Mouse (Mus musculus) liver, embryonic 15.5 days (tissue): ENCODE data around the gene Ctsm. TPM values are rescaled to one million over a fixed set of nuclear protein-coding genes. Genes with fewer than 3 reads are reported as not detected.
"Not testable (repeated sequence)": the region's sequence is repeated elsewhere in the genome, so short reads cannot be mapped to it uniquely, and the experiment has no call there.

Experiments used
- ATAC-seq: fragments of 200-750 bp; cut with Nextera tagmentation; 2 replicates; pipeline ENCODE4 v1.8.0; 2017; ENCODE audit warnings: moderate number of reproducible peaks, mild to moderate bottlenecking, moderate library complexity; ENCODE audit not compliant: insufficient read depth
- H3K27ac ChIP-seq: fragments of 300-500 bp; sonication (generic); replicated peaks from 2 replicates; pipeline ENCODE4 v1.5.1; 2015; ENCODE audit warnings: mild to moderate bottlenecking, inconsistent platforms
- H3K27me3 ChIP-seq: fragments of 300-500 bp; sonication (generic); 2 replicates; pipeline ENCODE4 v1.6.1; 2015; ENCODE audit warnings: mild to moderate bottlenecking, inconsistent platforms
- H3K36me3 ChIP-seq: fragments of 300-500 bp; sonication (generic); replicated peaks from 2 replicates; pipeline ENCODE4 v1.6.1; 2015; ENCODE audit warnings: moderate library complexity, mild to moderate bottlenecking, inconsistent platforms
- H3K4me1 ChIP-seq: fragments of 300-500 bp; sonication (generic); replicated peaks from 2 replicates; pipeline ENCODE4 v1.6.1; 2015; ENCODE audit warnings: inconsistent platforms
- H3K4me2 ChIP-seq: fragments of 300-500 bp; sonication (generic); 2 replicates; pipeline ENCODE4 v1.6.1; 2015; ENCODE audit warnings: moderate library complexity, mild to moderate bottlenecking, inconsistent platforms
- H3K4me3 ChIP-seq: fragments of 300-500 bp; sonication (generic); replicated peaks from 2 replicates; pipeline ENCODE4 v1.5.1; 2015; ENCODE audit warnings: mild to moderate bottlenecking, inconsistent platforms
- H3K9ac ChIP-seq: fragments of 300-500 bp; sonication (generic); 2 replicates; pipeline ENCODE4 v1.6.1; 2015; ENCODE audit warnings: moderate library complexity, mild to moderate bottlenecking, inconsistent platforms
- H3K9me3 ChIP-seq: fragments of 300-500 bp; sonication (generic); replicated peaks from 2 replicates; pipeline ENCODE4 v1.6.1; 2016; ENCODE audit warnings: inconsistent platforms
- WGBS: fragments of 180-500 bp; shearing (Covaris S2); methylation state at CpG from one replicate; pipeline ENCODE4 v1.1.7; 2015; ENCODE audit warnings: mixed read lengths; ENCODE audit not compliant: insufficient replicate concordance; 5-methylcytosine and 5-hydroxymethylcytosine counted together
- polyA plus RNA-seq: library from polyadenylated mRNA; unstranded; fragments of >200 nt; fragmentation: Nextera tagmentation; extraction: Ambion mirVana; gene quantifications from 2 replicates; pipeline ENCODE4 v1.2.1, GENCODE M21; 2015

Ctsm gene
- polyA plus RNA-seq, result not detected in 2 replicates

DNA sequence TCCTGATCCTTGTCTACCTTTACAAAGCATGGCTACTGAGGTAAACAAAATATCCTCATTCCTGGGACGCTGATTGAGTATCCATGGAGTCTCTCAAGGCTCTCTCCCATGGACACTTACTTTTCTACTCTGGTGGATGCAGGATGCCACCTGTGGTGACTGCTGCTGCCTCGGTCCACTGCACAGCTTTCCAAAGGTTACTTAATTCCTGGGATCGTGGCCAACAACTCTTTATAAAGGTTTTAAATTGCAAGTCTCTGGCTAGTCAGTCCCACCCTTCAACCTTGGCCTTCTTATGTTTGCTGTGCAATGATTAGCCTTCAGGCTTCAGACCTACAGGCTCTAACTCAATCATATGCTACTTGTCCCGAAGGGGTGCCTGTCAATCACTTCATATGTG, at the start of gene Ctsm:
Ctsm (minus strand) TSS at position 209 of the 400 bp plus-strand sequence.
- Histone ChIP-seq H3K4me1 (no peaks in the 10 kb centered on the region), H3K9ac (no peak within 1 kb of the TSS), H3K4me2 (no peak within 1 kb of the TSS), H3K4me3 (no peak within 1 kb of the TSS), H3K27me3 (no peaks in the 10 kb centered on the region), H3K27ac (no peak within 1 kb of the TSS), H3K36me3 (no peaks in the 10 kb centered on the region), H3K9me3 (no peaks in the 10 kb centered on the region)
- WGBS, result 45% methylated on average over 4 of the region's 4 CpGs
- no peak for ATAC-seq

DNA sequence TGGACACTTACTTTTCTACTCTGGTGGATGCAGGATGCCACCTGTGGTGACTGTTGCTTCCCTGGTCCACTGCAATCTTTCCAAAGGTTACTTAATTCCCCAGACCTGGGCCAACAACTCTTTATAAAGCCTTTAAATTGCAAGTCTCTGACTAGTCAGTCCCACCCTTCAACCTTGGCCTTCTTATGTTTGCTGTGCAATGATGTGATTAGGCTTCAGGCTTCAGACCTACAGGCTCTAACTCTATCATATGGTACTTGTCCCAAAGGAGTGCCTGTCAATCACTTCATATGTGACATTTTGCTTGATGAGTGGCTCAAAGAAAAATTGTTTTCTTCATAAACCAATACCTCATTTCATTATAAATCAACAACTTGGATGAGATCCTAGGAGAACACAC, 28.4 kb upstream of the Ctsm start, which contains the start of gene Cts3:
Cts3 (minus strand) TSS at position 101 of the 400 bp plus-strand sequence.
- Histone ChIP-seq H3K27ac (no peak within 1 kb of the TSS), H3K27me3 (no peaks in the 10 kb centered on the region), H3K4me2 (no peak within 1 kb of the TSS), H3K9ac (no peak within 1 kb of the TSS), H3K9me3 (0 out of 2 replicates have a peak, but pooled peaks cover 2% of the 10 kb centered on the region), H3K4me3 (no peak within 1 kb of the TSS), H3K4me1 (no peaks in the 10 kb centered on the region), H3K36me3 (no peaks in the 10 kb centered on the region)
- no peak for ATAC-seq

DNA sequence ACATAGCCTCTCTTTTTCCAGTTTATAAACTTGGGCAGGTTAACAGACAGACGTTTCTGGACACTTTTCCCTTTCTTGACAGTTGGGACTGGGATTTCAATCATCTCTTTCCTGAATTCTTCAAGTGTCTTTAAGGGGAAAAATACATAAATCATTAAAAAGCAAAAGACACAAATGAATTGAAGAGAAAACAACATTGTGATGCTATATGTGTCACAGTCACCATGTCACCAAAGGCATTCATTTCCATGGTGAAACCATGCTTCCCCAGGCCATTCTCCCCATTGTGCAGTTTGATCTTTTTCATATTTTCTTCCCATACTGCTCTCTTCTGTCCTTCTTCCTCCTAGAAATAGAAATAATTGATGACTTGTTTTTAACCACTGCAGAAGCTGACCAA, 26.4 kb upstream of the Ctsm start, which contains the start of gene Gm49352:
Gm49352 (minus strand) TSS at position 101 of the 400 bp plus-strand sequence.
- not testable (repeated sequence) for H3K27me3 ChIP-seq, H3K36me3 ChIP-seq, ATAC-seq, H3K4me1 ChIP-seq, H3K9me3 ChIP-seq, H3K4me3 ChIP-seq, H3K27ac ChIP-seq, H3K9ac ChIP-seq, H3K4me2 ChIP-seq
- 20% methylated on average over 1 of the region's 1 CpGs for WGBS

Other genes with a start within 250 kb of the Ctsm start
- gene Cts7, start 183.6 kb downstream of the Ctsm start, polyA plus RNA-seq, result not detected in 2 replicates
- not detected in 2 replicates for gene Gm49352, start 26.3 kb upstream of the Ctsm start, polyA plus RNA-seq
- gene Cts3, start 28.3 kb upstream of the Ctsm start, polyA plus RNA-seq, result not detected in 2 replicates